Mouse (Mus musculus): Measurements from ENCODE around the gene Helz2. TPM values are rescaled to one million over a fixed set of nuclear protein-coding genes. Genes with fewer than 3 reads are reported as not detected.
A peak's percentile ranks its signal among the peaks of the same experiment; 100 is the strongest.

The Helz2 gene
- polyA plus RNA-seq, 1 experiment from 2014 or later, result 0.70 TPM

DNA sequence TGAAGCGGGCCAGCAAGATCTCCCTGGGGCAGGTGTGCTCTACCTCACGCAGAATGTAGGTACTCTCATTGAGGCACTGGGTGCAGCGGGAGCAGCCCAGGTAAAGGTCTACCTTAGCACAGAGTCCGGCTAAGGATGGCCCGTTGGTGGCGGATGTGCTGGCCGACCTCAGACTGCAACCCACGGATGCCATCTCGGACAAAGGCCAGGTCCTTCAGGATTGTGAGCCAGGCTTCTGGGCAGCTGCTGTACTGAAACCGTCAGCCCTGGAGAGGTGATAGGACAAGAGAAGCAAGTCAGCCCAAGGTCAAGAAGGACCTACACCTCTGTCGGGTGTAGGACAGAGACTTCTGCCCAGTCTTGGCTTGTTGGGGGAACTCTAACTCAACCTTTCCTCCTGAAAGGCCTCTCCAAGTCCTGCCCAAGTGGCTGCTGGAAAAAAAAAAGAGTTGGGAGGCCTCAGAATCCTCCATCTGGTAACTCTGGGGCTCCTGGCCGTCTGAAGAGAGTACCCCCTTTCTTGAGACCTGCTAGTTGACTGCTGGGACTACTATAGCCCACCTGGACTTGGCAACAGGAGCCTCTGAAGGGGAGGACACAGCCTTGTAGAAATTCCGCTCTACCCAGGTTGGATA, 904 bp downstream of the Helz2 start:
- Histone ChIP-seq H3K4me3 (replicated peaks; ENCODE audit: low read length) (no peak overlapping the region), H3K4me2 (replicated peaks) (no peak overlapping the region), H3K4me1 (replicated peaks; ENCODE audit: control insufficient read depth, insufficient read depth, low read length) (no peaks in the 10 kb centered on the region; the same call in 1 of the 2 replicates), H3K36me3 (replicated peaks; ENCODE audit: control insufficient read depth, insufficient read depth) (no peaks in the 10 kb centered on the region), H3K9me3 (ENCODE audit: control insufficient read depth, low read length) (no peaks in the 10 kb centered on the region), H3K27me3 (ENCODE audit: control insufficient read depth, insufficient read depth, low read length) (no peaks in the 10 kb centered on the region), H3K27ac (no peak overlapping the region), H3K9ac (no peak overlapping the region)
- 91% methylated on average over 13 of the region's 13 CpGs for WGBS
- no peak for ATAC-seq (ENCODE audit: low FRiP score)
- DNase-seq (ENCODE audit: low spot score), result no peak

- DNase-seq (ENCODE audit: low spot score) (no peak), ATAC-seq (ENCODE audit: low FRiP score) (no peak)
- no peak overlapping the region for H3K27ac ChIP-seq
- no peaks in the 10 kb centered on the region for H3K9me3 ChIP-seq (ENCODE audit: control insufficient read depth, low read length)
- no peak overlapping the region for H3K4me2 ChIP-seq (replicated peaks)
- no peak overlapping the region for H3K9ac ChIP-seq
- no peak overlapping the region for H3K4me3 ChIP-seq (replicated peaks; ENCODE audit: low read length)
- H3K36me3 ChIP-seq (replicated peaks; ENCODE audit: control insufficient read depth, insufficient read depth), result no peaks in the 10 kb centered on the region
- 93% methylated on average over 9 of the region's 9 CpGs for WGBS
- H3K27me3 ChIP-seq (ENCODE audit: control insufficient read depth, insufficient read depth, low read length), result no peaks in the 10 kb centered on the region
- H3K4me1 ChIP-seq (replicated peaks; ENCODE audit: control insufficient read depth, insufficient read depth, low read length), result no peaks in the 10 kb centered on the region; the same call in 1 of the 2 replicates
These were observed 2.6 kb downstream of the Helz2 start for GRCm38 (mm10) chr2:181239261-181239660.

GRCm38 (mm10) chr2:181238861-181239260, 3.0 kb downstream of the Helz2 start:
- Histone ChIP-seq H3K4me3 (replicated peaks; ENCODE audit: low read length) (no peak overlapping the region), H3K9ac (no peak overlapping the region), H3K36me3 (replicated peaks; ENCODE audit: control insufficient read depth, insufficient read depth) (no peaks in the 10 kb centered on the region), H3K4me1 (replicated peaks; ENCODE audit: control insufficient read depth, insufficient read depth, low read length) (no peaks in the 10 kb centered on the region; the same call in 1 of the 2 replicates), H3K27ac (no peak overlapping the region), H3K27me3 (ENCODE audit: control insufficient read depth, insufficient read depth, low read length) (no peaks in the 10 kb centered on the region), H3K9me3 (ENCODE audit: control insufficient read depth, low read length) (no peaks in the 10 kb centered on the region), H3K4me2 (replicated peaks) (no peak overlapping the region)
- no peak for ATAC-seq (ENCODE audit: low FRiP score)
- DNase-seq (ENCODE audit: low spot score), result no peak
- 55% methylated on average over 2 of the region's 2 CpGs for WGBS

DNA sequence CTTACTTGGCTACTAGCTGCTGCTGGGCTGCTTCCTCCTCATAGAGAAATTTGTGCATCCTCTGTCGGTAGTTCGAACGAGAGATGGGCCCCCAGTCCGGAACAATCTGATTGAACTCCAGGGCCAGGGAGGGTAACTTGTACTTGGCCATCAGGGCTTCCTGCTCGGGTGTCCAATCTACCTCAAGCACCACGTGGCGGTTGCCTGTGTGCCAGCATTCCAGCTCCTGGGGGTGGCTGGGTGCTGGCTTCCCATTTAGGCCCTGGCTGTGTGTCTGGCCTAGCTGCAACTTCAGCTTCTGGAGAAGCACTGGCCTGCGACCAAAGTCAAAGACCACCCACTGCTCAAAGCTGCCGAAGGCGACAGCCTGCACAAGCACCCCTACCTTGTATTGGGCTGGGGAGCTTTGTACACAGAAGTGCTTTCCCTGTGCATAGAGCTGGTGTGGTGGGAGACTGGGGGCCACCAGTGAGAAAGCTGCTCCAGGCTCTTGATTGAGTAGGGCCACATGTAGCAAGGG, 3.7 kb downstream of the Helz2 start:
- H3K9me3 ChIP-seq (ENCODE audit: control insufficient read depth, low read length), result no peaks in the 10 kb centered on the region
- DNase-seq (ENCODE audit: low spot score), result no peak

DNA sequence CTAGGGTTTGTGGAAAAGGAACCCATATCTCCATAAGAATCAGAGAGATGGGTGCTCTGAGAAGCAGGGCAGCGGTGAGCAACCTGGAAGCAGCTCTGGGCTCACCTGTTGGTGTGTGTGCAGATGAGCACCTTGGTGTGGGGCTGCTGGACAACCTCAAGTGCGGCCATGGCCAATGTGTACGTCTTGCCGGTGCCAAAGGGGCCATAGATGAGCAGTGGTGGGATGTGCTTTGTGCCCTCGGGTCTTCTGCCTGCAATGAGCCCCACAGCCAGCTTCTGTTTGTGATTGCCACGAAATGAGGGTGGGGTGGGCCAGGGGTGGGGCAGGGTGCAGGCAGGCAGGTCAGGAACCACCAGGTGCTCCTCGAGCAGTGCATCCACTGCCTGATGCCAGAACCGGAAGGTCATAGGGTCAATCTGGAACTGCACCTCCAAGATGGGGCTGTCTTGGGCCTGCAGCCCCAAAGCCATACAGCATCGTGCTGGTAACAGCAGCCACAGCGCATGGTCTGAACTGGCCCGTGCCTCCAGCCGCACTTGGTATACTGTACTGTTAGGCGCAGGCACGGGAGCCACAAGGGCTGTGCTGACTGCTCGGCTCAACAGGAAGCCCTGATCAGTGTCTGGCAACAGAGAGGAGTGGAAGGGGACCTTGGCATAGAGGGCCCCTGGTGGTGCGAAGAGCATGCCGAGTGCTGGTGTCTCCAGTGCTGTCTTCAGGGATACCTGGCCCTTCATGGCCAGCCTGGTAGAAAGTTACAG, 4.4 kb downstream of the Helz2 start:
- Histone ChIP-seq H3K27me3 (ENCODE audit: control insufficient read depth, insufficient read depth, low read length) (no peaks in the 10 kb centered on the region), H3K36me3 (replicated peaks; ENCODE audit: control insufficient read depth, insufficient read depth) (no peaks in the 10 kb centered on the region), H3K9ac (no peak overlapping the region), H3K4me3 (replicated peaks; ENCODE audit: low read length) (no peak overlapping the region), H3K4me2 (replicated peaks) (no peak overlapping the region), H3K27ac (no peak overlapping the region), H3K9me3 (ENCODE audit: control insufficient read depth, low read length) (no peaks in the 10 kb centered on the region), H3K4me1 (replicated peaks; ENCODE audit: control insufficient read depth, insufficient read depth, low read length) (no peaks in the 10 kb centered on the region; the same call in 1 of the 2 replicates)
- WGBS, result 91% methylated on average over 17 of the region's 17 CpGs
- ATAC-seq (ENCODE audit: low FRiP score), result no peak
- no peak for DNase-seq (ENCODE audit: low spot score)

More for the DNA sequence above, 3.7 kb downstream of the Helz2 start:
- Histone ChIP-seq H3K36me3 (replicated peaks; ENCODE audit: control insufficient read depth, insufficient read depth) (no peaks in the 10 kb centered on the region), H3K9ac (no peak overlapping the region), H3K27me3 (ENCODE audit: control insufficient read depth, insufficient read depth, low read length) (no peaks in the 10 kb centered on the region), H3K4me2 (replicated peaks) (no peak overlapping the region), H3K27ac (no peak overlapping the region), H3K4me3 (replicated peaks; ENCODE audit: low read length) (no peak overlapping the region), H3K4me1 (replicated peaks; ENCODE audit: control insufficient read depth, insufficient read depth, low read length) (no peaks in the 10 kb centered on the region; the same call in 1 of the 2 replicates)
- no peak for ATAC-seq (ENCODE audit: low FRiP score)
- 68% methylated on average over 10 of the region's 10 CpGs for WGBS

DNA sequence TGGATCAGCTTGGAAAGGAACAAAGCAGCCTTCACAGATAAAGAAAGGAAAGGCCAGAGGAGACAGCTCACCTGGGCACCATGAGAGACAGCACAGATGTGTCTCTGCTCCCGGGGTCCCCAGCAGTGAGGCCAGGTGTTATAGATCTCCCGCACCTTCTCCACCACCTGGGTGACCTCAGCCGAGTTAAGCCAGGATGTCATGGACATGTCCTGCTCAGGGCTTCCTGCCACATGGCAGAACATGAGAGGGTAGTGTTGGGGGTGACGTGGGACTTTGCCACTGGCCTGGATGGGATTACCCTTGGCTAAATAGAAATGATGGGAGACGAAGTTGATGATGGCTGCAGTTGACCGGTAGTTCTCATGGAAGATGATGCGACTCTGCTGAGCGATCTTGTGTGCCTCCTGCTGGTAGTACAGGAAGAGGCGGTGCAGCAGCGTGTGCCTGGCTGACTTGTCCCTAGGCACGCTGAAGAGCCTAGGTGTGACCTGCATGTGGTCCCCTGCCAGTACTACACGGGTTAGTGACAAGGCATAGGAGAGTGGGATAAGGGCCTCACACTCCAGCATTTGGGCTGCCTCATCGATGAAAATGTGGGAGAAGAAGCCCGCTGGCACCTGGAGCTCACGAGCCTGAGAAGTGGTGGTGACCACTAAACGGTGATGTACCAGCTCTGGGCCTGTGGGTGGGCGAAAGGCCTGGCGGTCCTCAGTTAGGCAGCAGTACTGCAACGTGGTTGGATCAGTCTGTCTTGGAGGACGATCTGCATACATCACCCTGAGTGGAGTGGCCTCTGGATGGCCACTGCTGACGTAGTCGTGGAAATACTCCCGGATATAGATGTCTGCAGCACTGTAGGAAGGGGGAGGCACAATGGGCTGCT, 5.9 kb downstream of the Helz2 start:
- Histone ChIP-seq H3K27ac (no peak overlapping the region), H3K27me3 (ENCODE audit: control insufficient read depth, insufficient read depth, low read length) (no peaks in the 10 kb centered on the region), H3K9ac (no peak overlapping the region), H3K36me3 (replicated peaks; ENCODE audit: control insufficient read depth, insufficient read depth) (no peaks in the 10 kb centered on the region), H3K4me2 (replicated peaks) (no peak overlapping the region), H3K4me1 (replicated peaks; ENCODE audit: control insufficient read depth, insufficient read depth, low read length) (no peaks in the 10 kb centered on the region), H3K4me3 (replicated peaks; ENCODE audit: low read length) (no peak overlapping the region), H3K9me3 (ENCODE audit: control insufficient read depth, low read length) (no peaks in the 10 kb centered on the region)
- 86% methylated on average over 23 of the region's 23 CpGs for WGBS
- ATAC-seq (ENCODE audit: low FRiP score), result no peak
- no peak for DNase-seq (ENCODE audit: low spot score)

DNA sequence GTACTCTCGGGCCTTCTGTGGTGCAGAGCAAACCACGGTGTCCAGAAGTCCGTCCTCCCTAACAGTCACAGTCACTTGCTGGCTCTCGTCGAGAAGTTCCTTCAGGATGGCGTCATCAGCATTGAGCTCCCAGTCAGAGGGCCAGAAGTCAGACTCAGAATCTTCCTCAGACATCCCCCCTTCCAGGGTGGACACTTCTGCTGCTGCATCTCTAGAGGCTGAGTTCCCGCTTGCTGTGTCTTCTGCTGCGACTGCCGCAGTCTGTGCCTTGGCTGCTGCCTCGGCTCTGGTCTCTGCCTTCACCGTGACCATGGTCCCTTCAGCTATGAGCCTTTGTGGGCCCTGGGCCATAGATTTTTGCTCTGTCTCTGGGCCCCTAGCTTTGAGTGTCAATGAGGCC, 7.1 kb downstream of the Helz2 start:
- H3K27ac ChIP-seq, result no peak overlapping the region
- H3K4me2 ChIP-seq (replicated peaks), result no peak overlapping the region
- DNase-seq (ENCODE audit: low spot score) (no peak), ATAC-seq (ENCODE audit: low FRiP score) (no peak)
- no peak overlapping the region for H3K4me3 ChIP-seq (replicated peaks; ENCODE audit: low read length)
- H3K36me3 ChIP-seq (replicated peaks; ENCODE audit: control insufficient read depth, insufficient read depth), result no peaks in the 10 kb centered on the region
- H3K27me3 ChIP-seq (ENCODE audit: control insufficient read depth, insufficient read depth, low read length), result no peaks in the 10 kb centered on the region
- no peaks in the 10 kb centered on the region for H3K4me1 ChIP-seq (replicated peaks; ENCODE audit: control insufficient read depth, insufficient read depth, low read length)
- no peaks in the 10 kb centered on the region for H3K9me3 ChIP-seq (ENCODE audit: control insufficient read depth, low read length)
- H3K9ac ChIP-seq, result no peak overlapping the region
- WGBS, result 91% methylated on average over 11 of the region's 11 CpGs

DNA sequence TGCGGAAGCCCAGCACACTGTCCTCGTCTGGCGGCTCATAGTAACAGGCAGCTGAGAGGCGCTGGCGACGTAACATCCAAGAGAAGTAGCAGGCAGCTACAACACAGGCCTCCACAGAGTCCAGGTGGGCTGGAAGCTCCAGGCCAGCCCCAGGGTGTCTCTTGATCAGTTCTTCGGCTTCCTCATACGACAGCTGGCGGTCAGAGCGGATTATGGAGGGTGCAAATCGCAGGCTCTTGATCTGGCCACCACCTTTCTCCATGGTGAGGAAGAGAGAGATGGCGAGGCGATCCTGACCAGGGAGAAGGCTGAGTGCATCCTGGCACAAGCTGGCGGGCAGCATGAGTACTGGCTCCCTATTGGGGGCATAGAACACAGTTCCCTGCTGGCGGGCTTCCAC, 8.4 kb downstream of the Helz2 start:
- no peaks in the 10 kb centered on the region for H3K27me3 ChIP-seq (ENCODE audit: control insufficient read depth, insufficient read depth, low read length)
- no peak overlapping the region for H3K27ac ChIP-seq
- H3K4me3 ChIP-seq (replicated peaks; ENCODE audit: low read length), result no peak overlapping the region
- no peak overlapping the region for H3K9ac ChIP-seq
- no peak overlapping the region for H3K4me2 ChIP-seq (replicated peaks)
- 93% methylated on average over 15 of the region's 15 CpGs for WGBS
- no peaks in the 10 kb centered on the region for H3K9me3 ChIP-seq (ENCODE audit: control insufficient read depth, low read length)
- no peak for ATAC-seq (ENCODE audit: low FRiP score)
- no peaks in the 10 kb centered on the region for H3K36me3 ChIP-seq (replicated peaks; ENCODE audit: control insufficient read depth, insufficient read depth)
- no peaks in the 10 kb centered on the region for H3K4me1 ChIP-seq (replicated peaks; ENCODE audit: control insufficient read depth, insufficient read depth, low read length)
- DNase-seq (ENCODE audit: low spot score), result no peak

DNA sequence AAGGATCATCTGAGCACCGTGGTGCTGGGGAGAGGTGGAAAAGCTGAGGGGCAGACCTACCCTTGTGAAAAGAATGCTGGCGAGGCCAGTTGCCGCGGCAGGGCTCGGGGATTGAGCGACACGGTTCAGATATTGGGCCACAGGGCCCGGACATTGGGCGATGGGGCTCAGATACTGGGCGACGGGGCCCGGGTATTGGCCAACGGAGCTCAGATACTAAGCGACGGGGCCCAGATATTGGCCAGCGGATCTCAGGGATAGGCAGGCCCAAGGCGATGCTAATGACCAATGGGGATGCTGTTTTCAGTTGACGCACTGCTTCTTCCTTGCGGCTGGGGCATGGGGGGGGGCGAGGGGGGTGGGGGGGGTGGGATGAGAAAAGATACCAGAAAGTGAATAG, 10.7 kb downstream of the Helz2 start:
- 80% methylated on average over 19 of the region's 20 CpGs for WGBS
- ATAC-seq (ENCODE audit: low FRiP score) (peak; percentile 31; the same call in 1 of the 2 replicates), DNase-seq (ENCODE audit: low spot score) (no peak)
- H3K36me3 ChIP-seq (replicated peaks; ENCODE audit: control insufficient read depth, insufficient read depth), result no peaks in the 10 kb centered on the region
- H3K27me3 ChIP-seq (ENCODE audit: control insufficient read depth, insufficient read depth, low read length), result no peaks in the 10 kb centered on the region
- H3K4me3 ChIP-seq (replicated peaks; ENCODE audit: low read length), result no peak overlapping the region
- H3K4me1 ChIP-seq (replicated peaks; ENCODE audit: control insufficient read depth, insufficient read depth, low read length), result no peaks in the 10 kb centered on the region
- no peak overlapping the region for H3K4me2 ChIP-seq (replicated peaks)
- no peaks in the 10 kb centered on the region for H3K9me3 ChIP-seq (ENCODE audit: control insufficient read depth, low read length)
- no peak overlapping the region for H3K9ac ChIP-seq
- H3K27ac ChIP-seq, result no peak overlapping the region
